Mouse (Mus musculus) forebrain, embryonic 10.5 days (tissue): ENCODE results near the gene Xpnpep1. TPM values are rescaled to one million over a fixed set of nuclear protein-coding genes. Genes with fewer than 3 reads are reported as not detected.
A peak's percentile ranks its signal among the peaks of the same experiment; 100 is the strongest.

Experiments used
- DNase-seq: peaks from one replicate; pipeline ENCODE4 v3.0.0-alpha.2; 2017; ENCODE audit warnings: low spot score; ENCODE audit errors: extremely low spot score
- H3K27ac ChIP-seq: fragments of 300-500 bp; sonication (generic); 2 replicates; pipeline ENCODE4 v1.5.1; 2016; ENCODE audit warnings: mild to moderate bottlenecking
- H3K27me3 ChIP-seq: fragments of 300-500 bp; sonication (generic); 2 replicates; pipeline ENCODE4 v1.6.1; 2016; ENCODE audit warnings: mild to moderate bottlenecking; ENCODE audit not compliant: poor library complexity, severe bottlenecking
- H3K36me3 ChIP-seq: fragments of 300-500 bp; sonication (generic); replicated peaks from 2 replicates; pipeline ENCODE4 v1.6.1; 2016; ENCODE audit warnings: mild to moderate bottlenecking, moderate library complexity
- H3K4me1 ChIP-seq: fragments of 300-500 bp; sonication (generic); 2 replicates; pipeline ENCODE4 v1.6.1; 2016
- H3K4me3 ChIP-seq: fragments of 300-500 bp; sonication (generic); 2 replicates; pipeline ENCODE4 v1.5.1; 2016; ENCODE audit warnings: mild to moderate bottlenecking, moderate library complexity
- H3K9me3 ChIP-seq: fragments of 300-500 bp; sonication (generic); 2 replicates; pipeline ENCODE4 v1.6.1; 2016; ENCODE audit warnings: mild to moderate bottlenecking, moderate library complexity
- WGBS: fragments of 180-500 bp; shearing (Covaris S2); methylation state at CpG from one replicate; pipeline ENCODE4 v1.1.7; 2016; 5-methylcytosine and 5-hydroxymethylcytosine counted together
- polyA plus RNA-seq: library from polyadenylated mRNA; unstranded; fragments of >200 nt; fragmentation: Nextera tagmentation; extraction: Ambion mirVana; gene quantifications from 2 replicates; pipeline ENCODE4 v1.2.1, GENCODE M21; 2016

The Xpnpep1 gene
- polyA plus RNA-seq, 1 experiment from 2014 or later, result 156 TPM

GRCm38 (mm10) chr19:53059344-53060111, 19.5 kb upstream of the Xpnpep1 start:
- Histone ChIP-seq H3K36me3 (no peaks in the 10 kb centered on the region), H3K4me1 (peaks cover 13% of the 10 kb centered on the region), H3K9me3 (no peaks in the 10 kb centered on the region), H3K27me3 (no peaks in the 10 kb centered on the region), H3K4me3 (no peak overlapping the region), H3K27ac (no peak overlapping the region)
- no peak for DNase-seq
- WGBS, result 90% methylated on average over 16 of the region's 16 CpGs

- Histone ChIP-seq H3K4me3 (no peak overlapping the region), H3K9me3 (no peaks in the 10 kb centered on the region), H3K4me1 (peaks cover 9% of the 10 kb centered on the region; the same call in 1 of the 2 replicates), H3K27ac (0 out of 2 replicates have a peak overlapping the region, but pooled peaks have one; percentile 4), H3K27me3 (no peaks in the 10 kb centered on the region), H3K36me3 (no peaks in the 10 kb centered on the region)
- 90% methylated on average over 8 of the region's 8 CpGs for WGBS
- no peak for DNase-seq
These were observed 18.8 kb upstream of the Xpnpep1 start for GRCm38 (mm10) chr19:53058726-53059334.

- no peak overlapping the region for H3K4me3 ChIP-seq
- no peak for DNase-seq
- H3K4me1 ChIP-seq, result peaks cover 9% of the 10 kb centered on the region; the same call in 1 of the 2 replicates
- H3K27ac ChIP-seq, result no peak overlapping the region
- no peaks in the 10 kb centered on the region for H3K36me3 ChIP-seq
- H3K9me3 ChIP-seq, result no peaks in the 10 kb centered on the region
- H3K27me3 ChIP-seq, result no peaks in the 10 kb centered on the region
- 89% methylated on average over 16 of the region's 16 CpGs for WGBS
These were observed 18.1 kb upstream of the Xpnpep1 start for GRCm38 (mm10) chr19:53057980-53058725.

DNA sequence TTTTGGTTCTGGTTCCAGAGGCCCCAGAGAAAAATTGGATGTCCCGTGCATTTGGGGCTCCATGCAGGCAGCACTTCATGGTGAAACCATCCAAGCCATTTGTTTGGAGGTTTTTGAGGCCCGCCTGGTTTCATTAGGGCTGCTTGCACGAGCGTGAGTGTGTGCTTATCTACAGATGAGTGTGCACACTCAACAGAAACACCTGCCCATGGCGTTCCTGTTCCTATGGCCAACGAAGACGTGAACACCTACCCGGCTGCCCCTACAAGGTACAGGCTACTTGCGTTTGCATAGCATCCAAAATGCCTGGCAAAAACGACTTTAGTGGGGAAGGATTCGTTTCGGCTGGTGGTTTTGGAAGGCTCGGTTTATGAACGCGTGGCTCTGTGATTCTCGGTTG, 13.3 kb upstream of the Xpnpep1 start:
- 94% methylated on average over 16 of the region's 16 CpGs for WGBS
- Histone ChIP-seq H3K27me3 (no peaks in the 10 kb centered on the region), H3K4me1 (peaks cover 20% of the 10 kb centered on the region), H3K27ac (no peak overlapping the region), H3K4me3 (no peak overlapping the region), H3K36me3 (no peaks in the 10 kb centered on the region), H3K9me3 (peaks cover 13% of the 10 kb centered on the region; the same call in 1 of the 2 replicates)
- no peak for DNase-seq

DNA sequence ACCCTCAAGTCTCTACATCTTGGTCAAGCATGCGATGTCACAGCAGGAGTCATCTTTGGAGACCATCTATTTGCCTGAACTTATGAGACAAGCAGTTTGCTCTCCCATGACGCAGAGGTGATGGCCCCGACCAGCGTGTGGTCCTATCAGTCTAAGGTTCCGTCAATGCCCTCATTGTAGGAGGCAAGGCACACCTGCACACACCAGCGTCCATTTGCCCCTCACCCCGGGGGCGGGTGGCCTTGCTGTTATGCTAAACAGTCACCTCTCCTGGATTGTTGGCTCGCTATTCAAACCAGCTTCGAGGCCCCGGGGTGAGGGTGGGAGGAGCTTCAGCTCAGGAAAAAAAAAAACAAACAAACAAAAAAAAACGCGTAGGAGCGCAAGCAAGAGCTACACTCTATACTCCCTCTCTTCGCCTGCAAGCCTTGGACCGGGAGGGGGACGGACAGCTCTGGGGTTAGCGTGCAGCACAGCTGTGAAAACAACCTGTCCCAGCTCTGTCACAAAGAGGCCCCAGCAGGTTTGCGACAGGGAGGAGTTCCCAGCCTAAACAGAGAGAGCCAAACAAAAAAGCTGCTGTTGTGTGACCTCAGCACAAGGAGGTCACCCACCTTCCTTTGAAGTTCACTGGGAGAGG, 12.1 kb upstream of the Xpnpep1 start:
- WGBS, result 29% methylated on average over 19 of the region's 19 CpGs
- Histone ChIP-seq H3K4me3 (peak overlapping the region; percentile 22; the same call in 1 of the 2 replicates), H3K27me3 (no peaks in the 10 kb centered on the region), H3K27ac (peak overlapping the region; percentile 78), H3K4me1 (peaks cover 20% of the 10 kb centered on the region), H3K9me3 (peaks cover 13% of the 10 kb centered on the region; the same call in 1 of the 2 replicates), H3K36me3 (no peaks in the 10 kb centered on the region)
- peak; percentile 46 for DNase-seq

DNA sequence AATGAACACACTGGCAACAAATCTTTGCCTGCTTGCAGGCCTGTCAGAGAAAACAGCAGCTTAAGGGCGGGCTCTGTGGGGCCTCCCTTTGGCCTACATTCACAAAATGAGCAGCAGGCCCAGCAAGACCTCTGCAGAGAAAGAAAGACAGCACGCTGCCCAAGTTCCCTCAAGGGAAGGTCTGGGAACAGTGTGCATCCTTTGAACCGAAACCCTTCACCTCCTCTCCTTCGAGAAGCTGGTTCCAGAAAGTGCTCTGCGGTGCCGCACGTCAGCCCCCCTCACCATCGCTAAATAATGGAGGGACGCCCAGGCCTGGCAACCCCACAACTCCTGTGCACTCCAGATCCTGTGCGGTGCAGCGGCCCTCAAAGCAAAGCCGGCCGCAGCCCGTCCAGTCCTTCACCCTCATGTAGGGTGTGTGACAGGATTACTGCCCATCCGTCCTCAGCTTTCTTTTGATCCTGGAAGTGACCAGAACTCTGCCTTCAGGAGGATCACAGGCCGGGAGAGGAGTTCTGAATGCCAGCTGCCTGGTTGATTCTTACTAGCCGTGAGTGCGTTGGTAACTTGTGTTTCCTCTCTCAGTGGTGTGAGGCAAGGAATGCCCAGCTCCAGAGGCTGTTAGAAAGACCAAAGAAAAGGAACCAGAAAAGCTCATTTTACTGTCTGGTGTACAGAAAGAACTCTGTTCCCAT, 11.4 kb upstream of the Xpnpep1 start:
- no peaks in the 10 kb centered on the region for H3K36me3 ChIP-seq
- peaks cover 15% of the 10 kb centered on the region for H3K9me3 ChIP-seq
- H3K27ac ChIP-seq, result peak overlapping the region; percentile 78
- DNase-seq, result no peak
- no peaks in the 10 kb centered on the region for H3K27me3 ChIP-seq
- no peak overlapping the region for H3K4me3 ChIP-seq
- H3K4me1 ChIP-seq, result peaks cover 20% of the 10 kb centered on the region
- 71% methylated on average over 18 of the region's 18 CpGs for WGBS

- DNase-seq, result no peak
- Histone ChIP-seq H3K27ac (no peak overlapping the region), H3K36me3 (no peaks in the 10 kb centered on the region), H3K9me3 (peaks cover 17% of the 10 kb centered on the region), H3K27me3 (no peaks in the 10 kb centered on the region), H3K4me1 (peaks cover 20% of the 10 kb centered on the region), H3K4me3 (no peak overlapping the region)
- 82% methylated on average over 3 of the region's 3 CpGs for WGBS
These were observed 10.1 kb upstream of the Xpnpep1 start for GRCm38 (mm10) chr19:53050100-53050499.

DNA sequence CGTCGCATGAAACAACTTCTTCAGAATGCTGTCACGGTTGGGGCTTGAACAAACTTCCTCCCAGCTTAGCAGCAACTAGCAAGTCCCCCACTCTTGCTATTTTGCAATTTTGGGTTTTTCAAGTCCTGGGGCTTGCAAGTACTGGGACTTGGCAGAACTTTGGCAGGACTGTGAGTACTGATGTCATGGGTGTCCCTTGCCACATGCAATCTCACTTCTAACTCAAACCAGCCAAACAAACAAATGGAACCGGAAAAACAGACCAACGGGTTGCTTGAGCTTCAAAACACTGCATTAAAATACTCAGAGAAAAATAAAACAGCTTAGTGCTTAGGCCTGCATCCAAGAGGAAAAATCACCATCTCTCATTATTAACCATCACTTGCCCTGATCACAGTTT, 7.2 kb upstream of the Xpnpep1 start:
- Histone ChIP-seq H3K9me3 (peaks cover 17% of the 10 kb centered on the region), H3K4me3 (no peak overlapping the region), H3K27ac (no peak overlapping the region), H3K4me1 (peaks cover 13% of the 10 kb centered on the region), H3K27me3 (no peaks in the 10 kb centered on the region), H3K36me3 (no peaks in the 10 kb centered on the region)
- DNase-seq, result no peak
- 86% methylated on average over 5 of the region's 5 CpGs for WGBS

GRCm38 (mm10) chr19:53043423-53044125, 3.6 kb upstream of the Xpnpep1 start:
- no peaks in the 10 kb centered on the region for H3K36me3 ChIP-seq
- H3K27ac ChIP-seq, result no peak overlapping the region
- DNase-seq, result no peak
- WGBS, result 92% methylated on average over 13 of the region's 13 CpGs
- peaks cover 5% of the 10 kb centered on the region; the same call in 1 of the 2 replicates for H3K9me3 ChIP-seq
- peaks cover 8% of the 10 kb centered on the region for H3K4me1 ChIP-seq
- no peaks in the 10 kb centered on the region for H3K27me3 ChIP-seq
- no peak overlapping the region for H3K4me3 ChIP-seq

DNA sequence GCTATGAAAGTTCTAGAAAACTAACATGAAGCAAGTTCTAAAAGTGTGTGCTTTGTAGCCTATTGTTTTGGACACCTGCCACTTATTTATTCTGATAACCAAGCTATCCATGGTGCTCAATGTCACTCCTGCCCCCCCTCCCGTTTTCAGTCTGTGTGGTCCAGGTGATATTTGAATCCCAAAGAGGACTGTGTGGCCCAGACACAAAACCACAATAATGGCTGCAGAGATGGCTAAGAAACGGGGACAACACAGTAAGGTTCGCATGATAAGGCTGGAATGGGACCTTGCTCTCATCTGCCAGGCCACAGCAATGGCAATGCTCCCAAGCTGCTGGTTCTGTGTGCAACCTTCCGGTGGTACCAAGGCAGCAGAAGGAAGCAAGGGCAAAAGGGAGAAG, 1.6 kb upstream of the Xpnpep1 start:
- WGBS, result 76% methylated on average over 4 of the region's 4 CpGs
- DNase-seq, result no peak
- Histone ChIP-seq H3K36me3 (no peaks in the 10 kb centered on the region; the same call in 1 of the 2 replicates), H3K4me1 (peaks cover 22% of the 10 kb centered on the region), H3K9me3 (peaks cover 4% of the 10 kb centered on the region; the same call in 1 of the 2 replicates), H3K27me3 (no peaks in the 10 kb centered on the region), H3K27ac (no peak overlapping the region), H3K4me3 (no peak overlapping the region)

DNA sequence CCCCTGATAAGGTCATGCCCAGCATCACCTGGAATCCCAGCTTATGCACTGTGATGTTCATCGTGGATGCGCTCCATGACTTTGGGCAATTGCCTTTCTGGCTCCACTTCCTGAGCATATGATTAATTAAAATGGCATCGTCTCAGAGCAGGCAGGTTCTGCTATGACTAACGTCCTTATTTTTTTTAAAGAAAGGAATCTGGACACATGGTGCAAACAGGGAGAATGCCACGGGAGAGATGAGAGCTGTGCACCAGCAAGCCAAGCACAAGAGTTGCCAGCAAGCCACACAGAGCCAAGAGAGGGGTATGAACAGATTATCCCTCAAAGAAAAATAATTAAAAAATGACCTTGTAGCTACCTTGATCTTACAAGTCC, 1.1 kb upstream of the Xpnpep1 start:
- H3K27ac ChIP-seq, result no peak overlapping the region
- no peaks in the 10 kb centered on the region for H3K27me3 ChIP-seq
- peaks cover 22% of the 10 kb centered on the region for H3K4me1 ChIP-seq
- DNase-seq, result no peak
- WGBS, result 85% methylated on average over 5 of the region's 5 CpGs
- no peaks in the 10 kb centered on the region for H3K9me3 ChIP-seq
- H3K4me3 ChIP-seq, result no peak overlapping the region
- peaks cover 4% of the 10 kb centered on the region for H3K36me3 ChIP-seq
